Mouse (Mus musculus) layer of hippocampus, adult 2 months (tissue): ENCODE measurements around the gene Cic. TPM values are rescaled to one million over a fixed set of nuclear protein-coding genes. Genes with fewer than 3 reads are reported as not detected.
"Not testable (repeated sequence)": the region's sequence is repeated elsewhere in the genome, so short reads cannot be mapped to it uniquely, and the experiment has no call there.

ENCODE experiments used
- DNase-seq, 2 experiments: peaks; one replicate each; pipeline ENCODE4 v3.0.0; 2022; ENCODE audit warnings: low spot score in 2 of 2
- H3K27ac ChIP-seq: fragments of 200-600 bp; 2 replicates; pipeline ENCODE4 v1.8.1; 2022
- H3K4me3 ChIP-seq: fragments of 200-600 bp; 2 replicates; pipeline ENCODE4 v1.8.1; 2022; ENCODE audit warnings: mild to moderate bottlenecking
- CTCF ChIP-seq: fragments of 200-600 bp; conservative IDR thresholded peaks from 2 replicates; pipeline ENCODE4 v1.8.1; 2022; ENCODE audit warnings: antibody characterized with exemption, mild to moderate bottlenecking, moderate library complexity
- microRNA-seq, 2 experiments: library from miRNA; unstranded; fragments of <30 nt; microRNA quantifications; one replicate each; pipeline ENCODE4 v1.2.0; 2021
- total RNA-seq, 2 experiments: library from RNA; stranded (reverse); gene quantifications; 2 replicates each; pipeline ENCODE4 v1.2.3; 2021

Gene Cic
- total RNA-seq, 2 experiments from 2014 or later = 218 to 225 TPM

DNA sequence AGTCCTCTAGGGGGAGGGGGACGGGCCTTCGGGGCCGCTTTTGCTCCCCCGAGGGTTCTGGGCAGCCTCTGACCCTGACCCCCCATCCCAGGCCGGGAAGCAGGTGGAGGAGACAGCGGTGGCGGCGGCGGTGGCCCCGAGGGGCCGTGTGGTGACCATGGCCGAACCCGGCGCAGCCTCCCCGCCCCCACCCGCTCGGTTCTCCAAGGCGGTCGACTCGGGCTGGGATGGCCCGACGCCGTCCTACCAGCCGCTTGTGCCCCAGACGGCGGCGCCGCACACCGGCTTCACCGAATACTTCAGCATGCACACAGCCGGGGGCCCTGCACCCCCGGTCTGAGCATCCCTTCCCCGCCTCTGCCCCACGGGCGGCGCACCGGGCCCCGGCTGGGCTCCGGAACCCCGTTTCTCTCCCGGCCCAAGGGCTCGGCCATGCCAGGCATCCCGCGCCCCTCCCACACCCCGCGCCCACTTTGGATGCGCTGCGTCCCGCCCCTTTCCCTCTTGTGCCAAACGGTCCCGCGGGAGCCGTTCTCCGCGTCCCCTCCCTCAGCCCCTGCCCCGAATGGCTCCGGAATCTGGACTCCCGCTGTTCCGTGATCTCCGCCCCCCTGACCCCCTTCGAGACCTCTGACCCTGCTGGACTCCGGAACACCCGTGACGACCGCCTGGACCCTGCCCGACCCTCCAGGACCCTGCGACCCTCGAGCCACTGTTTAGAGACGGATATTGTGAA lies 48.0 kb downstream of the Cic start:
- TF ChIP-seq CTCF = no peak
- no peak for DNase-seq
- Histone ChIP-seq H3K4me3 (peak overlapping the region; percentile 77), H3K27ac (peak overlapping the region; percentile 60; the same call in 1 of the 2 replicates)

DNA sequence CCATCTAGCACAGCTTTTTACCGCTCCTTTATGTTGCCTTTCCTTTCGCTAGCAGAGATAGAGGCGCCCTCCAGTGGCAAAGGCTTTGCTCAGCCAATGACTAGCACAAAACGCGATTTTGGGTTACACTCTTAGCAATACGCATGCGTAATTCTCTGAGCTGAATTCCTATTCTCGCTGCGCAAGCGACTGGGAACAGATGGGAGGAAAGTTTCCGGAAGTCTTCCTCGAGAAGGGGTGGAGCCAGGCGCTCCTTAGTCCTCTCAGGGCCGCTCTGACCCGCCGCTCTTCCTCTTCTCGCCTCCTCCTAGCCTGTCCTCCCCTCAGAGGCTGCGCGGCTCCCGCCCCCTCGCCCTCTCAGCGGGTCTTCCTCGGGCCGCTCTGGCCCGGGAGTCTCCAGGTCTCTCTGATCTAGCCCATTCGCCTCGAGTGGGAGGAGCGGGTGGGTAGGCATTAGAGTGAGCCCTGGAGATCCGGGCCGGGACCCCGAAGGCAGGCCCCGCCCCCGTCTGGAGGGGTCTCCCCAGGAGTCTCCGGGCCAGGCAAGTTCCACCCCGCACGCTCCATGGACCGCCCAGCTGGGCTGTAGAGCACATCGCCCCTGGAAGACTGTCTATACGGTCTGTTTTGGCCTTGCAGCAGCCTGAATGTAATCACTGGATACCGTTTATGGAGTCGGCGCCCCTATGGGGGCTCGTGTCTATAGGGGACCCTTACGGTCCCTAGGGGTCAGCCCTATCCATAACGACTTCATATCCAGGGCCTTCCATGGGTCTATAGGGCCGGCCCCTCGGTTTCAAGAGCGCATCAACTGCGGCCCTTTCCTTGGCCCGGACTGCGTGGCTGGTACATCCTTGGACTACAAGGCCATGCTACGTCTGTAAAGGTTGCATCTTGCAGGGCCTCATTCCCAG lies 49.3 kb downstream of the Cic start, which contains the start of gene Megf8:
Gene Megf8, plus strand, starts transcription at position 633 of the 914 bp plus-strand sequence.
- TF ChIP-seq CTCF = peak; percentile 92
- H3K27ac ChIP-seq = peak within 1 kb of the TSS; percentile 94
- peak within 1 kb of the TSS; percentile 77 for H3K4me3 ChIP-seq
- peak; percentile 97 to 98 for DNase-seq

DNA sequence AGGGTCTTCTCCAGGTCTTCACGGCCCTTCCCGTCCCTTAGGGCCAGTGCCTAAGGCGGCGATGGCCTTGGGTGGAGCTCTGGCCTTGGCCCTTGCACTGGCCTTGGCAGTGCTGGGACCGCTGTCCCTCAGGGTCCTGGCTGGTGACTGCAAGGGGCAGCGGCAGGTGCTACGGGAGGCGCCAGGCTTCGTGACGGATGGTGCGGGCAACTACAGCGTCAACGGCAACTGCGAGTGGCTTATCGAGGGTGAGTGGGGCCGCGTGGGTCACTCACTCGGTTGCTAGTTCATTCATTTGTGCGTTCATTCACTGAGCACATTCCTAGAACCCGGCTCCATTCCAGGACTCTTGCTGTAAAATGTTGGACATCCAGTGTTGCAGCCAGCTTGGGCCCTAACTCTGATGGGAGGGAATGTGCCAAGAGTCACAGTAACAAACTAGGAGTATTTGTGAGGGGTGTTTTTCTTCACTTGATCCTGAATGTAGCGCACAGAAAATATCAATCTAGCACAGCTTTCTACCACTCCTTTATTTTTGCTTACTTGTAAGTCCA lies 50.0 kb downstream of the Cic start:
- H3K4me3 ChIP-seq = peak overlapping the region; percentile 77
- TF ChIP-seq CTCF = no peak
- H3K27ac ChIP-seq = peak overlapping the region; percentile 94
- DNase-seq = no peak

DNA sequence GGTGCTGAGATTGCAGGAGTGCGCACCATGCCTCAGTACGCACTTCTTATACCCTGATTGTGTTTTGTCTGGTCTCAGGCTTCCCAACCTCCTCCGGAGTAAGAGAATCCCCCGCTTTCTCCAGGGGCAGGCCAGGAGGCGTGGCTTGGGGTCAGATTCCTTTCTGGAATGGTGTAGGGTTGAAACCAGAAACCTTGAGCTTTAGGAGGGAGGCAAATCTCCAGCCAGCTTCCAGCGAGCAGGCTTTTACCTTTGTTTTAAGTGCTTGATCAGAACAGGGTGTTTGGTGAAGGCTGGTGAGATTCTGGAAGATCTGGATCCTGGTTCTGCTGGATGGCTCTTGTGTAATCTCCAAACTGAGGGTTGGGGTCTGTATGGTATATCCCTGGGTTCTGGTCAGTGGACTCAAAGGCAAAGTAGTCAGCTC lies 54.6 kb downstream of the Cic start:
- H3K4me3 ChIP-seq = no peak overlapping the region
- H3K27ac ChIP-seq = no peak overlapping the region
- TF ChIP-seq CTCF = no peak
- DNase-seq = no peak

DNA sequence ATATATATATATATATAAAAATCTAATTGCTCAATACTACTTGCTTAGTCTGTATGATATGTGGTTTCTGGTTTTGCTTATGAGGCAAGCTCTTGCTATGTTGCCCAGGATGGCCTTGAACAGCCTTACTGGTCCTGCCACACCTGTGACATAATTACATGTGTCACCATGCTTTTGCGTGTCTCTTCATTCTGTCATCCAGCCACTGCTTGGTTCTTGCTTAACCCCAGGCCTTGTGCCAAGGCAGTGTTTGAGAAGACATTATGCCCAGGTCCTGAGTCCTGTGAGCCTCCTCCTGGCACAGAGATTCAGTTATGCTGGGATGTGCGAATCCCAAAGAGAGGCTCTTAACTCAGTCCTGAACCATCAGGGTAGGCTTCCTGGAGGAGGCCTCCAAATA lies 55.7 kb downstream of the Cic start:
- H3K4me3 ChIP-seq = no peak overlapping the region
- TF ChIP-seq CTCF = no peak
- H3K27ac ChIP-seq = no peak overlapping the region

DNA sequence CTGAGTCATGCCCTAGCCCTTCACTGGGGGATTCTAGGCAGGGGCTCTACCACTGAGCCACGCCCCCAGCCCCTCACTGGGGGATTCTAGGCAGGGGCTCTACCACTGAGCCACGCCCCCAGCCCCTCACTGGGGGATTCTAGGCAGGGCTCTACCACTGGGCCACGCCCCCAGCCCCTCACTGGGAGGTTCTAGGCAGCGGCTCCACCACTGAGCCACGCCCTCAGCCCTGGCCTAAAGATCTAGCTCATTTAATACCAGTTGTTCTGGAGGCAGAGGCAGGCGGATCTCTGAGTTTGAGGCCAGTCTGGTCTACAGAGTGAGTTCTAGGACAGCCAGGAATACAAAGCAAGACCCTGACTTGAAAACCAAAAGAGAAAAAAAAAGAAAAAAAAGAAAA lies 57.9 kb downstream of the Cic start:
- not testable (repeated sequence) for H3K27ac ChIP-seq, DNase-seq

More for the DNA sequence above, 55.7 kb downstream of the Cic start:
- DNase-seq = no peak

DNA sequence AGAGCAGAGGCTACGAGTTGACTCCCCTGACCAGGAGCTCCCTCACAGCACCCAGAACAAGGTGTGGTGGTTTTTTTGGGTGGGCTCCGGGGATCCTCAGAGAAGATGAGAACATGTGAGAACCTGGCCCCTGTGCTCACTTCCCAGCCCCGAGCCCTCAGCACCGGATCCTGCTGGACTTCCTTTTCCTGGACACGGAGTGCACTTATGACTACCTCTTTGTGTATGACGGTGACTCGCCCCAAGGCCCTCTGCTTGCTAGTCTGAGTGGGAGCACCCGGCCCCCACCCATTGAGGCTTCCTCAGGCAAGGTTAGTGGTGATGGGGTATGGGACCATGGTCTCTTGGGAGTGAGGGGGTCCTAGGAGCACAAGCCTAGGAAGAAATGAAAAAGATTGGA lies 58.7 kb downstream of the Cic start:
- Histone ChIP-seq H3K27ac (no peak overlapping the region), H3K4me3 (no peak overlapping the region)
- TF ChIP-seq CTCF = no peak
- DNase-seq = no peak

More for the DNA sequence above, 57.9 kb downstream of the Cic start:
- not testable (repeated sequence) for H3K4me3 ChIP-seq

DNA sequence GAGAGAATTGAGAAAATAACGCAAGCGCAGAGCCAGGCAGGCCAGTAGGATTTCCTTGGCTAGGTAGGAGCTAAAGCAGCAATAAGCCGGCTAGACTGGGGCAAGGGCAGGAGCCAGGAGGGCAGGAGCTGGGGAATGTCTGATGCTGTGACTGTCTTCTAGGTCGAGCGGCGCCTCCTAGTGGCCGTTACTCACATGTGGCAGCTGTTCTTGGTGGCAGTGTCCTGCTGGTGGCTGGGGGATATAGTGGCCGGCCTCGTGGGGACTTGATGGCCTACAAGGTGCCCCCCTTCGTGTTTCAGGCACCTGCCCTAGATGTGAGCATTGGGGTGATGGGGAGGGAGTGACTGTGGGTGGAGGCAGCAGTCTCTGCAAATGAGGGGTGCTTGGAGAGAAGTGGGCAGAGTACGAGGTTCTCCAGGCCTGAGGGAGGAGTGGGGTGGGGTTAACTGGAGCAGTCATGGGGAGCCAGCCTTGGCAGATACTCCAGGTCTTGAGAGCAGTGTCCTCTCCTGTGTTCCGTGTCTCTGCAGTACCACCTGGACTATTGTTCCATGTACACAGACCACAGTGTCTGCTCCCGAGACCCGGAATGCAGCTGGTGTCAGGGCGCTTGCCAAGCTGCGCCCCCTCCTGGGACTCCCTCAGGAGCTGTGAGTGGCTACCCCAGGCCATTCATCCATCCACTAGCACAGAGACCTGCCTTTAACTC lies 66.2 kb downstream of the Cic start:
- peak; percentile 45 to 60 for DNase-seq
- no peak overlapping the region for H3K27ac ChIP-seq
- H3K4me3 ChIP-seq = no peak overlapping the region
- peak; percentile 83 for TF ChIP-seq CTCF

DNA sequence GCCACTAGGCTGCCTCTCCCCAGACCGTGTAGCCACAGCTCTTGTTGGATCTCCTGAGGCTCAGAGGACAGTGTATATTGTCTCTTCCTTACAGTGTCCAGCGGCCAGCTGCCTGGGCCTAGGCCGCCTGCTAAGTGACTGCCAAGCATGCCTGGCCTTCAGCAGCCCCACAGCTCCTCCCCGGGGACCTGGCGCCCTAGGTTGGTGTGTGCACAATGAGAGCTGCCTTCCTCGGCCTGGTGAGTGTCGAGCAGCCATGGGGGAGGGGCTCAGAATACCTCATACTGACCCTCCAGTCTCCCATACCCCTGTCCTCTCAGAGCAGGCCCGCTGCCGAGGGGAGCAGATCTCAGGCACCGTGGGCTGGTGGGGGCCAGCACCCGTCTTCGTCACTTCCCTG lies 67.0 kb downstream of the Cic start:
- TF ChIP-seq CTCF = no peak
- DNase-seq = no peak
- H3K4me3 ChIP-seq = no peak overlapping the region
- no peak overlapping the region for H3K27ac ChIP-seq

DNA sequence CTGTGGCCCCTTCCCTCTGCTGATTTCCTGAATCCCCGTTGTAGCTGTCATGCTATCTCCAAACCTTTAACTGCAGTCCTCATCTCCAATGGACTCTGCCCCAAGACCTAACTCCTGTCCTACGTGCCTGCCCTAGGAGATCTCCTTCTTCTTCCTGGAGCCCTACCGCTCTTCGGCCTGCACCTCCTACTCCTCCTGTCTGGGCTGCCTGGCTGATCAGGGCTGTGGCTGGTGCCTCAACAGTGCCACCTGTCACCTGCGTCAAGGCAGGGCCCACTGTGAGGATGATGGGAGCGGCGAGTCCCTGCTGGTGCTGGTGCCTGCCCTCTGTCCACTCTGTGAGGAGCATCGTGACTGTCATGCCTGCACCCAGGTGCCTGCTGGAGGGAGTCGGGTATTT lies 71.8 kb downstream of the Cic start:
- no peak overlapping the region for H3K4me3 ChIP-seq
- H3K27ac ChIP-seq = no peak overlapping the region
- no peak for DNase-seq
- no peak for TF ChIP-seq CTCF

DNA sequence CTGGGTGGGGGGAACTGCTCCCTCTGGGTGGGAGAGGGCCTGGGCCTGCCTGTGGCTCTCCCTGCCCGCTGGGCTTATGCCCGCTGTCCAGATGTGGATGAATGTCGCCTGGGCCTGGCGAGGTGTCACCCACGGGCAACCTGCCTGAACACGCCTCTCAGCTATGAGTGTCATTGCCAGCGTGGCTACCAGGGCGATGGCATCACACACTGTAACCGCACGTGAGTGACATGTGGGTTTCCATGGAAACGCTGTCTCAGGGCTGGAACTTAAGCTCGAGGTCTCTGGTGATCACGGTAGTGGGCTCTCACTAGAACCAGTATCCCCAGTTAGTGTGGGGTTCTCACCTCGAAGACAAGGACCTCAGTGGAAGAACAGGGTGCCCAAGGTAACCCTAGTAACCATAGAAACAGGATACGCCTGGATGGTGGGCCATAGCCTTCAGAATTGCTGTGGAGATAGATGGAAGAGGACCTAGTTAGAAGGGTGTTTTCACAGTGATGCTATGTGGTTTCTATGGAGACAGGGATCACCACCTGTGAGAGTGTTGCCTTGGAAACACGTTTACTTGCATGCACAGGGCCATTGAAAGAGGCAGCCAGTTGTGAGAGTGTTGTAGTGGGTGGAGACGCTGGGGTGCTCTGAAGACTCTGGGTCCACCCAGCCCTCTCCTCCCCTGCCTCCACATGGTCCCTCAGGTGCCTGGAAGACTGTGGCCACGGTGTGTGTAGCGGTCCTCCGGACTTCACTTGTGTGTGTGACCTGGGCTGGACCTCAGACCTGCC lies 73.7 kb downstream of the Cic start:
- TF ChIP-seq CTCF = no peak
- Histone ChIP-seq H3K4me3 (no peak overlapping the region), H3K27ac (peak overlapping the region; percentile 48; the same call in 1 of the 2 replicates)
- DNase-seq = peak in 1 of 2 experiments; percentile 64

Small RNA genes within 50 kb of the gene (microRNA-seq; reads per million reads assigned to microRNA genes)
- 0 to 1.1 reads per million in 2 experiments for gene Mir7048

Other genes starting within 250 kb of the Cic start
- 100 to 1,000 TPM; 247 to 248 TPM for gene Grik5, start 195.4 kb upstream of the Cic start, total RNA-seq
- 10 to 100 TPM; 29.3 to 30.3 TPM for gene Zfp574, start 195.1 kb upstream of the Cic start, total RNA-seq
- gene Pou2f2, start 88.0 kb upstream of the Cic start, total RNA-seq = 1 to 10 TPM; 8.2 to 8.5 TPM
- gene Dedd2, start 47.1 kb upstream of the Cic start, total RNA-seq = 10 to 100 TPM; 23.7 to 24.1 TPM
- 10 to 100 TPM; 10.5 to 12.7 TPM for gene Zfp526, start 46.3 kb upstream of the Cic start, total RNA-seq
- 100 to 1,000 TPM; 206 to 220 TPM for gene Gsk3a, start 29.9 kb upstream of the Cic start, total RNA-seq
- 10 to 100 TPM; 40.3 to 45.1 TPM for gene Erf, start 16.9 kb upstream of the Cic start, total RNA-seq
- gene Pafah1b3, start 30.3 kb downstream of the Cic start, total RNA-seq = 10 to 100 TPM; 16.9 to 21.0 TPM
- not detected for gene Prr19, start 33.7 kb downstream of the Cic start, total RNA-seq
- 10 to 100 TPM; 27.4 to 27.8 TPM for gene Tmem145, start 38.4 kb downstream of the Cic start, total RNA-seq
- gene Megf8, start 49.5 kb downstream of the Cic start, total RNA-seq = 100 to 1,000 TPM in 1 of 2 experiments, 10 to 100 TPM in 1; 96.9 to 100 TPM
- not detected for gene Cnfn, start 102.0 kb downstream of the Cic start, total RNA-seq
- gene Lipe, start 131.0 kb downstream of the Cic start, total RNA-seq = 1 to 10 TPM; 9.1 to 10.0 TPM
- not detected for gene Cxcl17, start 145.2 kb downstream of the Cic start, total RNA-seq
- 1 to 10 TPM; 3.2 to 4.2 TPM for gene Ceacam1, start 209.9 kb downstream of the Cic start, total RNA-seq